Mouse (Mus musculus): ENCODE data around the gene Atp2b2.

The Atp2b2 gene

DNA sequence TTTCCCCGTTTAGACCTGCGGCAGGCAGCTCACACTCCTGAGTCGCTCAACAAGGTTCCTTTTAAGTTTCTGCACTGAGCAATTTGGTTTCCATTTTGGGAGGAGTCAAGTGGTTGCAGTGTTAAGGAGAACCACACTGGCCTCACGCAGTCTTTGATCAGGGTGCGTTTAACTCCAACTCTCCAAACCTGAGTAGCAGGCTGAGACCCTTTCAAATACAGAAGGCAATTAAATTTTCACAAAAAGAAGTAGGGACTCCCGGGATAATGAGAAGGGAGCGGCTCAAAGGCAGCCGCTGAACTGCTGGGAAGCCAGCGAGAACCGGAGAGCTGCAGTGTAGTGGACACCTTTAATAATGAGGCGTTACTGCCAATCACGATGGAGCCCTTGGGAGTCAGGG lies 100.1 kb downstream of the Atp2b2 start:
- DNase-seq (ENCODE audit: low spot score in 2 of 2) = no peak

DNA sequence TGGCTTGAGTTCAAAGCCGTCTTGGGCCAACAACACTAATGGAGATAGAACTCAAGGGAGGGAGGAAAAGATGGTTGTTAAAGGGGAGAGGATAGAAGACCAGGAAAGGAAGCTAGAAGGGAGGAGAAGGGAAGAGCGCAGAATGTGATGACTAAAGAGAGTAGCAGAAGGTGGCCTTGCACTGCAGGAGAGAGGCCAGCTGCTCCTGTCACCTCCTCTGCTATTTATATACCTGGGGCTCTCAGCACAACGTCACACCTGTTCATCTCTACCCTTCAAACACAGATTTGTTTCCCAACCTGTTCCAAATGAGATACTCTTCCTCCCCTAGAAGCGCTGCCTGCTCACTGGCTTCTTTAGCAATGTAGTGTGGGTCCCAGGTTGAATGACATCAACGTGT lies 101.1 kb downstream of the Atp2b2 start:
- no peak for DNase-seq (ENCODE audit: low spot score in 2 of 2)

DNA sequence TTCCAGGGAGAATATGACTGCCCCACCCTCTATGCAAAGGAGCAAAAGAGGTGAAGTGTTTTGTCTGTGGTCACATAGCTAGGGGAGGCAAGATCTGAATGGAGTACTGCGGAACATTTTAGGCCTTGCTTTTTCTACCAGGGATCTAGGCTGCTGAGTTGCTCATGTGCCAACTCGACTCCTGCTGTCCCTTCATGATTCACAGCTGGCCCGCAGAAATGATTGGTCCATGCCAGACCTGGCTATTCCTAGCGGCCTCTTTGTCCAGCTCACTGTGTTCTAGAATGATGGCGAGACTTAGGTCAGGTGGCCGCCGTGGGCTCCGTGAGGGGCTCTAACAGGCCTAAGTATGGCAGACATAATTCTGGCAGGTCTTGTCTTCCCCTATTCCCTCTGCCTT lies 103.0 kb downstream of the Atp2b2 start:
- no peak for DNase-seq (ENCODE audit: low spot score in 2 of 2)

DNA sequence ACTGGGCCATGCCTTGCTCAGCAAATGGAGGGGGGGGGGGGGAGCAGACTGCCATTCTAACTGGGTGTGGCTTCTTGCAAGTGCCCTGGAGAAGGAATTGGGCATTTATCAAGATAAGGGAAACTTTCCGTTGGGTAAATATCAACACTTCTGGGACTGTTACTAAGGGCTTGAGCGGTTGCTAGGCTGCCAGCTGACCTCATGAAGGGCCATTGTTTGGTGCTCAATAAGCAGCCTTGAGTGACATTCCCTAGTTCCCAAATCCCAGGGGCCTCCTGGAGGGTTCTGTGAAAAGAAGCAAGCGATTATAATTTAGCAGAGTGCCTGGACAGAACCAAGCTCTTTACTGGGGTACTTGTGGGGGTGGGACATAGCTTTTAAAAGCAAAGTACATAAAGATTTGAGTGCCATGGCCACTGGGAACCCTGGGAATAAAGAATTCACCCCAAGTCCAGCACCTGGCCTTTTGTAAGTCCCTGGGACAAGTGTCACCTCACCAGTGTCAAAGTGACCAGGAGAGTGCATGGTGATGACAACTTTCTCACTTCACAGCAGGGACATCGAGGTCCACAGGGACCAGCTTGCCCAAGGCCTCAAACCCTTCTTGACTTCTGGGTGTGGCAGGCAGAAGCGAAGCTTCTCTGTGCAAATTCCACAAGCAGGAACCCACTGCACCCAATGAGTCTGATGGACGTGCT lies 105.5 kb downstream of the Atp2b2 start:
- DNase-seq (ENCODE audit: low spot score in 2 of 2) = no peak

DNA sequence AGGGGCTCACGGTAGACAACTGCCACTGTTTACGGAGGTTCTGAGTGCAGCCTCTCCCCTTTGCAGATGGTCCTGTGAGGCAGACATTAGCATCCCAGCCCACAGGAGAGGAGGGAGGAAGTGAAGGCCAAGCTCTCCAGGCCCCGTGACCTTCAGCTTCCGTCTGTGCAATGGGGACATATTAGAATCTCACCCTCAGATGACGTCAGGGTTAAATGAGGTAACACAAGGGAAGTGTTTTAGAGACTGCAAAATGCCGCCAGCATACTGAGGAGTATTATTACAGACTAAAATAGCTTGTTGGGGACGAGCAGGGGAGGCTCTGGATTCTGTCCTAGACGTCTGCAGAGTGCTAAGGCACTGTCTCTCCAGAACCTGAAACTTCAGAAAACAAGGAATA lies 106.3 kb downstream of the Atp2b2 start:
- no peak for DNase-seq (ENCODE audit: low spot score in 2 of 2)

DNA sequence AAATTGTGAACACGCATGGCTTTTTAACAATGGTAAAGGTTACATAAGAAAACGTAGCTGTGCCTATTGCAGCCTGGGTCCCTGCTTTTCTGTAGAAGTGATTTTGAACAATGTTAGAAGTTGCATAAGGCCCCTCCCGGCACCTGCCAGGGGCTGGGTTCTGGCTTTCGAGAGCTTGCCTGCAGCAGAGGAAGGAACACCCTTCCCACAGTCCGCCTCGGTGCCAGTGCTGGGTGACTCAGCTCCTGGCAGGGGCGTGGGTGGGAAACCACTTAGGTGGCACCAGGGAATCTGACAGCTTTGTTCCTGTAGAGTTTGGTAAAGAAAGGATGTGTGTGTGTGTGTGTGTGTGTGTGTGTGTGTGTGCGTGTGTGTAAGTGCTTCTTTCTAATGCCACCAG lies 107.7 kb downstream of the Atp2b2 start:
- DNase-seq (ENCODE audit: low spot score in 2 of 2) = peak; percentile 79 to 86

DNA sequence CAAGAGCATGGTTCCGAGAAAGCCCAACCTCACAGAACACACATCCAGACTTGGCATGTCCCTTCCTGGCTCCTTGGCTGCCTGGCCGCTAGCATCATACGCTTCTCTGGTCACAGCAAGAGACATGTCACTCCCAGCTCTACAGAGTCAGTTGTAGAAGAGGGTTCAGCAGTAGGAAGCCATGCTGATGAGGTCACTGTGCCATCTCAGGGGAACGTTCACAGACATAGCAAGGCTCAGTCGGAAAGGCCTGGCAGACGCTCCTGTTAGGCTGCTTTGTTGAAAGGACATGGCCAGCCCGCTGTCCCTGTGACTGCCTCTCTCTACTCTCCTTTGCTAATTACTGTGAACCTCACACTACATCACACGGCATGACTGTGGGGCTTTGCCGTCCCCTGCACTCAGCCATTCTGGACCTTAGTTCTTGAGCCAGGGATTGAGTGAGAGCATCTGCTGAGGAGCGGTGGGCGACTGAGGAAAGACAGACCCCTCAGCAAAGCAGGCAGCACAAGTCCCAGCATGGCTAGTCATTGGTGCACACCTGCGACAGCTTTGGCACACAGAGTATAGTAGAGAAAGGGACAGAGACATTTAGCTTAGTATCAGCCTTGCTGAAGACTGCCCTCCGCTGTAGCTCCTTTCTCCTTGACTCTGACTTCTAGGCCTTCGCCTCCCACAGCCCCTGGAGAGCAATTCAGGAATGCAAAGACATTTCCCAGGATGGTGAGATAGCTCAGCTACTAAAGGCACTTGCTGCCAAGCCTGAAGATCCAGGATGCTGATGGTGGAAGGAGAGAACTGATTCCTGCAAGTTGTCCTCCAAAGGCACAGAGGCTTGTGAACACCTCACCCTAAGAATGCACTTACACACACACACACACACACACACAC lies 108.9 kb downstream of the Atp2b2 start:
- no peak for DNase-seq (ENCODE audit: low spot score in 2 of 2)

DNA sequence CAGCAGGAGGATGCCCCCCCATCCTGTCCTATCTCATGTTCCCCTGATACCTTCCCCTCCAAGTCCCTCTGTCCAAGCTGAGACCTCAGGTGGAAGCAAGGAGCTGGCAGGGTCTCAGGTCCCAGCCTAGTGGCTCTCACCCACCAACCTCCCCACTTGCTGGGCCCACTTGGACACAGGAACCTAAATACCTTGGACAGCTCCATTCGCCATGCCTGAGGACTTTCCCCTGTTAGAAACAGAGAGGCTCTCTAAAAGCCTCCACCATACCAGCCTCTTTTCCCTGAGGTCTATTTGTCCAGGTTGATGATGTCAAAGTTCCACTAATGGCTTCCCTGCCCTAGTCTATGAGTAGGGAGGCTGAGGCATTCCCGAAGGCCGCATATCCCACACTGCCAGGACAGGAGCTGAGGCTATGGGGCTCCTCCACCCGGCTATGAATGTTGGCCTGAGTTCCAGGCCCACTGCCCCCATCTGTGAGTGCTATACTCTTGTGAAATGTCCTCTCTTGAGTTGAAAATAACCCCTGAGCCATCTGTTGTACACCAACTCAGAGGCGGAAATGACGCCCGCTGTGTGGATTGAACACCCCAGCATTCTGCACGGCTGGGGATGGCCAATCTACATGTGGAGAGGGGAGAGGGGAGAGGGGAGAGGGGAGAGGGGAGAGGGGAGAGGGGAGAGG lies 113.1 kb downstream of the Atp2b2 start:
- no peak for DNase-seq (ENCODE audit: low spot score in 2 of 2)

DNA sequence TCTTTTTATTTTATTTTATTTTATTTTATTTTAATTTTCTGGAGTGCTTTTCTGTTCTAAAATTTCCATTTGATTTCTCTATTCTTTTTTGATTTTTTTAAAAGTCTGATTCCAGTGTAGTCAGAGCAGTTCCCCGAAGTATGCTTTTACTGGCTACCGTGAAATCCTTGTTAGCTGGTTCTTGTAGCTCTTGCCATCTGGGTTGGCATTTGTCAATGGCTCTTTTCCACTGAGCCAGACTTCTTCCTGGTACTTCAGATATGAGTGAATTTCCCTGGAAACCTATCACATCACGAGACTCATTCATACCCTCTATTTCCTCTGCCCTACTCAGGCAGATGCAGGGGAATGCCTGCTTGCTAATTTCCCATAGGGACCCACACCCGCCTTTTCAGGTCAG lies 119.2 kb downstream of the Atp2b2 start:
- DNase-seq (ENCODE audit: low spot score in 2 of 2) = no peak

DNA sequence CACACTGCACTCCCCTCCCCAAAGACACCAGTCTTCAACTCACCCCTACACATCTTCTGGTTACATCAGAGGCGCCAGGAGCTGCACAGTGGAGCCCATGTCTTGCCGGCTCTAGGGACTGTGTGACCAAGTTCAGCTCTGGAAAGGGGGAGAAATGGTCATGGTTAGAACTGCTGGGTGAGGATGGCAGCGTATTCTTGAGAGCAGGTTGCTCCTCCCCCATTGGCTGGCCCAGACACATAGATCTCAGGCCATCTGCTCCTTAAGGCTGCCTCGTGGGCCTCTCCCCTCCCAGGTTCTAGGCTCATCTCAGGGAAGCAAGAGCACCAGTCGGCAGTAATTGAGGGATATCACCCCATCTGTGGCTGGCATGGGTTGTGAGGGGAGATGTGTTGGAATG lies 121.9 kb downstream of the Atp2b2 start:
- no peak for DNase-seq (ENCODE audit: low spot score in 2 of 2)

DNA sequence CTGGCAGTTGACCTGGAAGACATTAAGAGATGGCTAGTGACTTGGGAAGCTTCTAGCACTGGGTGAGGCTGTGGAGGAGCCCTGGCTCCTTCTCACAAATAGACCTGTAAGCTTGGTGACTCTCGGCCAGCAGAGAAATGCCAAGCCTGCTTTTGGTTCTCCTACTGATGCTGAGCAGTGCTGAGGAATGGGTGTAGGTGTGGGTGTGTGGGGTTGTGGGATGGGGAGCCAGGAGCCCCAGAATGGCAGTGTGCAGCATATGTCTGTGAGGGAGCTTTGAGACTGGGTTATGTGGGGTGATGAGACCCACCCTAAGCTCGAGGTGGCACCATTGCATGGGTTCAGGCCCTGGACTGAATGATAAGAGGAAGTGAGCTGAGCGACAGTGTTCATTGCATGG lies 129.7 kb downstream of the Atp2b2 start:
- no peak for DNase-seq (ENCODE audit: low spot score in 2 of 2)

DNA sequence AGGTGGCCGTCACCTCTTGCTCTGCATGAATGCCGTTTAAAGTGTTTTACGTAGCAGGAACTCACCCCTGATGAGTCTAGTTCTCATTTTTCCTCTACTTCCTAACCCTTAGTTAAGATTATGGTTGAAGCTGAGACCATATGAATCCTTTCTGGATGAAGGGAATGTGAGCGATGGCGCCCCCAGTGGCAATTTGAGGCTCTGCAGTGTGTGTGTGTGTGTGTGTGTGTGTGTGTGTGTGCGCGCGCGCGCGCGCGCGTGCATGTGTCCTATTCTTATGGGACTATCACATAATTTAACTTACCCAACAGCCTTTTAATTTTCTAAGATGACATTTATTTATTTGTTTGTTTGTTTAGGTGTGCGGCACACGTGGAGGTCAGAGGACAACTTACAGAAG lies 131.3 kb downstream of the Atp2b2 start:
- DNase-seq (ENCODE audit: low spot score in 2 of 2) = no peak

DNA sequence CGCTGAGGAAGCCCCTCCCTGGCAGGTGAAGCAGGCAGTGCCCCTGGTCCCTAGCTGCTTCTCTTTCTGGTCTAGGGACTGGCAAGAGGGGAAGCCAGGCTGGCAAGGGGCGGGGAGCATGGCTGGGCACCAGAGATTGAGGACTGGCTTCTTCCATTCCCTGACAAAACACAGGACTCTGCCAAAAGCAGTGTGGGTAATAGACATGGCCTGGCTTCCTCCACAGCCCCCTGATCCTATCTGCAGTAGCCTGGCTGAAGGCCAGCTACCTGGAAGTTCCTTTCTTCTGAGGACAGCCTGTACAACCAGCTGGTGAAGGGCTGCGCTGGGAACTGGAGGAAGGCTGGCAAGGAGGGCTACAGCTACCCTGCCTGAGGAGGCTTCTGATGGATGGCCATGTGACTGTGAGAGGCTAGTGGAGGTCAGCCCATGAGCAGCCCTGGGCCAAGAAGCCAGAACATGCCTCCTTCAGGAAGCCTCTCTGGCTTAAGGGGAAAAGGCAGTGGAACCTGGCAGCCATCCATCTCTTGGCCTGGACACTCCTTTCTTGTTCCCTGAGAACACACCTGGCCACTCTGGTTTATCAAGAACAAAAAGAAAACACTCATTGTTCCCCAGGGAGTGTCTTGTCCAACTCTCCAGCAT lies 131.9 kb downstream of the Atp2b2 start:
- no peak for DNase-seq (ENCODE audit: low spot score in 2 of 2)

DNA sequence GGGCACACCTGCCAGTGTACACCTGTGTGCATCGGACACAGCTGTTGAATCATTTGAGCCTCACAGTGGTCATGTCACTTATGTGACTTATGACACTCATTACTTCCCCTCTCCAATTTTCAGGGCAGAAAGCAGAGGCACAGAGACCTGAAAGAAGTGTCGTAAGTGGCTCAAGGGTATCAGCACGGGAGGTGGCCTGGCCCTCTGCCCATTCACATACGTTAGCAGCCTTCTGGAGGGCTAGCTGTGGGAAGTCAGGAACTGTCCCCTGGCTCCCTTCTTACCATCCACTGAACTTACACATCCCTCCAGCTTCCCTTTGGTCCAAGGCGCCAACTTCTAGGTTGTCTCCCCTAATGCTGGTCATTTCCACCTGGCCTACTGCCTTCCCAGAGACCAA lies 132.6 kb downstream of the Atp2b2 start:
- DNase-seq (ENCODE audit: low spot score in 2 of 2) = no peak

DNA sequence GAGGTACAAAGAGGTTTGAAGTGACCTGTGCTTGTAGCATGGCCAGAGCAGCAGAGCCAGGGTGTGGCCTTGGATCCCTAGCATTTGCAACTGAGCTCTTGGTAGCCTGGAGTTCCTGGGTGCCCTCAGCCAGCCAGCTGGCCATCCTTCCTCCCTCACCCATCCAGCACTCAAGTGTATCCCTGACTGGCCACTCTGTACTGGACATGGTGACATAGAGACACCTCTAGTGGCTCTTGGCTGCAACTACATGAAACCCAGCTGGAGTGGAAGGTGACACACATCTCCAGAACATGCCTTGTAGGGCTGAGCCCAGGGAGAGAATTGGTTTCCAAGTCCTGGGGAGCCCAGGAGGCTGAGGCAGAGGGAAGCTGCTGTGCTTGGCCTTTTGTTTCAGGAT lies 134.3 kb downstream of the Atp2b2 start:
- DNase-seq (ENCODE audit: low spot score in 2 of 2) = no peak

DNA sequence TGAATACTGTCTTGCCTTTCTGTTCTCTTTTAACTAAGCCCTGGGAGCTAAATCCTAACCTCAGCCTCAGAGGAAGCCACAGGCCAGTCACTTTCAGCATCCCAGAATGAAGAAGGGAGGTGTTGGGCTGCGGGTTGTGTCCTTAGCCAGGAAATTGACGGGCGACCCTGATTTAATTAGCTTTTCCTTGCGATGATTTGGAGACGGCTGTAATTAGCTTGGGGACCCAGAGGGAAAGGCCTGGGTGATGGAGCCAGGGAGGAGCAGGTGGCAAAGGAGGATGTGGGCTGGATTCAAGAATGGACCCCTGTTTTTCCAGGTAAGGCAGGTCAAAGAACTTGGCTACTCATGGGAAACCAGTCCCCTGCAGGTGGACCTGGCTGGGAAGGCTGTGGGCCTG lies 138.0 kb downstream of the Atp2b2 start:
- no peak for DNase-seq (ENCODE audit: low spot score in 2 of 2)

DNA sequence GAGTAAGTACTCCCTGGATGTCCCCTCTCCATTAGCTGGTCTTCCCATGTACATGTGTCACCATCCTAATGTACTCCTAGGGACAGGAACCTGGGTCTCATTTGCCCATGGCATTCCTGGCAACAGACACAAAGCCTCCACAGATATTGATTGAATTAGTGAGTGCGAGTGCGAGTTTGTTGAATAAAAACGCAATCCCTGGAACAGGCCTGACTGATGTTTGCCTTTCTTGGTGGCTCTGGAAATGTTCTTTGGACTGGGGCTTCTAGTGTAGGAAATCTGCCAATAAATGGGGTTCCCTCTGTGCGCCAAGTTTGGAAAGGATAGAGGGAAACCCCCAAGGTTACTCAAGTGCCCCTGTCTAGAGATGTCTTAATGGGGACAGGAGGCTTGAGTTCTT lies 146.4 kb downstream of the Atp2b2 start:
- no peak for DNase-seq (ENCODE audit: low spot score in 2 of 2)

DNA sequence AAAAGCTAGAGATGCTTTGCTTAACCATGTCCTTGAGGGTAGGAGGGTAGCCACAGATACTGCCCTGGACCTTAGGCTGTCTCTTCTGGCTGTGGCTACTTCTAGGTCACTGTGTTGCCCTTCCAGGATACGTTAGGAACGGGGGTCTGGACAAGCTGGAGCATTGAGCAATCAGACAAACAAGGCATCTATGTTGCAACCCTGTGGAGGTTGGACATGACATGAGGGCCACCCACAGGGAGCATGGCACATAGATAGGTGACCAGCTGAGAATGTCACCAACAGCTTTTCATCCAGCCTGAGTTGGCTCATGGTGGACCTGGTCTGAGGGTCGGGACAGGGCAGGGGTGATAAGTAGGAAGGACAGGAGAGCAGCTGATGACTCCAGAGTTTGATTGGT lies 148.4 kb downstream of the Atp2b2 start:
- no peak for DNase-seq (ENCODE audit: low spot score in 2 of 2)

DNA sequence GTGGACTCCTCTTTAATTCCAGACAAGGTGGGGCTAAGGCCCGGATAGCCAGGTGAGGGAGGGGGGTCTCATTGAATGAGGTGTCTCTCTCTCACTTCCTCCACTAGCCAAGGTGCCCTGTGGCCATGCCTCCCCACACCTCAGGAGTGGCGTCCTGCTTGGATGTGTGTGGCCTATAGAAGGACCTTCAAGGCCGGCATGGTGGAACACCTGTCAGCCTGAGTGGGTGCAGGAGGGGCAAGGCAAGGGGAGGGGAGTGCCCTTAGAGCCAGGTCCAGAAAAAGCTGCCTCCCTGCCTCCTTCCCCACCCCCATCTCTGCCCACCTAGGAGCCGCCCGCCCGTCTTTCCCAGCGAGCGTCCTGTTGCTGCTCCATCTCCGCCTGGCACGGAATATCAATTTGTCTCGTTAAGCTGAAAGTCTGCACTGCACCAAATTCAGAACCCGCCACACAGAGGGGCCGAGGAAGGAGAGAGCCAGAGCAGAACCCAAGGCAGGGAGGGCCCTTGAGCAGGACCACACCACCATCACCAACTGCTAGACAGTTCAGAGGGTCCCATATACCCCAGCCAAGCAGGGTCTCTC lies 150.2 kb downstream of the Atp2b2 start:
- DNase-seq (ENCODE audit: low spot score in 2 of 2) = no peak

DNA sequence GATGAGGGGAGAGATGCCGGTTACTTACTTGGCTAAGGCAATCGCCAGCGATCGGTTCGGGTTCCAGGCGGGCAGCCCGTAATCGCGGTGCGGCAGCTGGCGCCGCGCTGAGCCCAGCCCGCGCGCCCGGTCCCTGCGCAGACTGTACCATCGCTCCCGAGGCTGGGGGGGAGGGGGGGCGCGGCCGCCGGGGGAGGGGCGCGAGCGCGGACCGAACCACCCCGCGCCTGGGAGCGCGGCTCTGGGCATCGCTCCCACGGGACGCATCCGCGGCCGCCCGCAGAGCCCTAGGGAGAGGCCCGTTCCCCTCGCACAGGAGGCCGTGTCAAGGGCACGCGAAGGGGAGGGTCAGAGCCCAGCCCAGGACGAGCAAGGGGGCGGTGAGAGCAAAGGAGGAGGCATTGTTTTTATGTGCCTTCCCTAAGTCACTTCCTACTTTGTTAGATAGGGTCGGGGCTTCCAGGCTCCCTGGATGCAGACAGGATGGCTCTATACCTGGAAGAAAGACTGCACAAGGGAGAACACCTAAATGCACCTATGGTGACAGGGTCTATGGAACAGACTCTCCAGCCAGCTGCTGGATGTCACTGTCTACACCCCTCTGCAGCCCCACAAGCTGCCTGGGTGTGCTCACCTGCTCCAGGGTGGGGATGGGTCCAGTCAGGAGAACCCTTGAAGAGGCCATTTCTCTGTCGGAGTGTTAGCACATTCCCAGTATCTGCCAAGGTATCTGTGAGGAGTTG lies 151.0 kb downstream of the Atp2b2 start:
- DNase-seq (ENCODE audit: low spot score in 2 of 2) = peak; percentile 42 to 58

DNA sequence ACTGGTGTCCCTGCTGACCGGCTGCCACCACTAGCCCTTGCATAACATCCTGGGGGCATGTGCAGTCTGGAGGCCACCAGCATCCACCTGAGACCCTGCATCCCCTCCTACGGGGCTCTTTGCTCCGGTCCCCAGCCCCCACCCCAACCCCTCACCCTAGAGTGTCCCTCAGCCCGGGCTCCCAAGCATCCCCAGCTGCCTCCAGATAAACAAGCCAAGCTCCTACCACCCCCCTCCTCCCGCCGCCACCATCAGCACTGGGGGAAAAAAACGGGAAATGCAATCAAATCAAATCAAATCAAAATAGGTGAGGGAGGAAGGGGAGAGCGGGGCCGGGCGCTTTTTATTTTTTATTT lies 151.6 kb downstream of the Atp2b2 start:
- DNase-seq (ENCODE audit: low spot score in 2 of 2) = no peak

Measured in frontal cortex, postnatal 14 days (tissue).